Mouse (Mus musculus) heart, postnatal 0 days (tissue): ENCODE measurements around the gene Gcn1l1.

Experiments
- CTCF ChIP-seq: IDR thresholded peaks from 2 replicates; pipeline ENCODE4 v1.5.1; 2016; ENCODE audit warnings: antibody characterized with exemption, control low read depth, low read depth
- EP300 ChIP-seq: IDR thresholded peaks from 2 replicates; pipeline ENCODE4 v1.6.1; 2016; ENCODE audit warnings: antibody characterized with exemption, low read depth

DNA sequence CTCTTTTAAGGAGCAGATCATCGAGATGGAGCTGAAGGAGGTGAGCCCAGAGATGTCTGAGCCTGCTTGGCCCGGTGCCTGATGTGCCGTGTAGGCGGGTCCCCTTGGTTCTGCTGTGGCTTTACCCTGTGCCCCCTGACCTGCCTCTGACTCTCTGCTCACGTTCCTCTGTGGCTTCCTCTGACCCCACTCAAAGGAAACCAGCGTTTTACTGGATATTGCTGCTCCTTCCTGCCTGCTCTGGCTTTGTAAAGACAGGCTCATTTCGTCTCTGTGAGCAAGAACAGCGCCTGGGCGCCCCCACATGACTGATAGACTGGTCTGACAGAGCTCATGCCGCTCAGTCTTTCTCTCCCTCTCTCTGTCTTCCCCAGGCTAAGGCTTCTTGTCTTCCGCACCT, 26.0 kb downstream of the Gcn1l1 start:
- no peak for TF ChIP-seq CTCF
- TF ChIP-seq EP300: no peak
